Mouse (Mus musculus) stomach, postnatal 0 days (tissue): ENCODE measurements around the gene Mfsd5. TPM values are rescaled to one million over a fixed set of nuclear protein-coding genes. Genes with fewer than 3 reads are reported as not detected.

ENCODE experiments used
- ATAC-seq: fragments of 200-750 bp; cut with Nextera tagmentation; 2 replicates; pipeline ENCODE4 v1.8.0; 2017; ENCODE audit not compliant: low FRiP score, low TSS enrichment
- DNase-seq: peaks from one replicate; pipeline ENCODE4 v3.0.0-alpha.2; 2016; ENCODE audit warnings: low spot score
- H3K27ac ChIP-seq: fragments of 300-500 bp; sonication (generic); replicated peaks from 2 replicates; pipeline ENCODE4 v1.5.1; 2014; ENCODE audit warnings: mild to moderate bottlenecking, control low read depth
- H3K27me3 ChIP-seq: fragments of 300-500 bp; sonication (generic); 2 replicates; pipeline ENCODE4 v1.6.1; 2014; ENCODE audit warnings: low read length; ENCODE audit not compliant: control insufficient read depth, insufficient read depth
- H3K36me3 ChIP-seq: fragments of 300-500 bp; sonication (generic); 2 replicates; pipeline ENCODE4 v1.6.1; 2014; ENCODE audit warnings: low read length, mixed read lengths; ENCODE audit not compliant: control insufficient read depth, insufficient read depth
- H3K4me1 ChIP-seq: fragments of 300-500 bp; sonication (generic); replicated peaks from 2 replicates; pipeline ENCODE4 v1.6.1; 2014; ENCODE audit warnings: antibody characterized with exemption; ENCODE audit not compliant: control insufficient read depth, insufficient read depth
- H3K4me2 ChIP-seq: fragments of 300-500 bp; sonication (generic); replicated peaks from 2 replicates; pipeline ENCODE4 v1.6.1; 2014; ENCODE audit warnings: low read depth, mild to moderate bottlenecking, control low read depth, moderate library complexity
- H3K4me3 ChIP-seq: fragments of 300-500 bp; sonication (generic); 2 replicates; pipeline ENCODE4 v1.5.1; 2014; ENCODE audit warnings: low read depth, low read length, control low read depth
- H3K9ac ChIP-seq: fragments of 300-500 bp; sonication (generic); 2 replicates; pipeline ENCODE4 v1.6.1; 2014; ENCODE audit warnings: mild to moderate bottlenecking, low read length, control low read depth, mixed read lengths
- H3K9me3 ChIP-seq: fragments of 300-500 bp; sonication (generic); 2 replicates; pipeline ENCODE4 v1.6.1; 2016; ENCODE audit warnings: low read length; ENCODE audit not compliant: control insufficient read depth
- CTCF ChIP-seq: IDR thresholded peaks from 2 replicates; pipeline ENCODE4 v1.5.1; 2016; ENCODE audit warnings: antibody characterized with exemption, low read depth, mild to moderate bottlenecking, moderate library complexity
- EP300 ChIP-seq: optimal IDR thresholded peaks from 2 replicates; pipeline ENCODE3; 2016; ENCODE audit warnings: antibody characterized with exemption
- WGBS: fragments of 180-500 bp; shearing (Covaris S2); extraction: QIAGEN DNeasy Blood & Tissue Kit; methylation state at CpG from one replicate; pipeline ENCODE4 v1.1.7; 2014; 5-methylcytosine and 5-hydroxymethylcytosine counted together
- polyA plus RNA-seq: library from polyadenylated mRNA; unstranded; fragments of >200 nt; fragmentation: Nextera tagmentation; extraction: Ambion mirVana; gene quantifications from 2 replicates; pipeline ENCODE4 v1.2.1, GENCODE M21; 2015

Mfsd5 gene
- polyA plus RNA-seq, 1 experiment from 2014 or later: 81.6 TPM

- peak overlapping the region; percentile 70 for H3K9ac ChIP-seq
- H3K36me3 ChIP-seq: no peaks in the 10 kb centered on the region
- H3K4me2 ChIP-seq: peak overlapping the region; percentile 93
- WGBS: under 1% methylated on average over 38 of the region's 44 CpGs
- H3K9me3 ChIP-seq: no peaks in the 10 kb centered on the region
- DNase-seq (peak; percentile 81), ATAC-seq (peak; percentile 69)
- peak overlapping the region; percentile 99 for H3K27ac ChIP-seq
- H3K4me3 ChIP-seq: peak overlapping the region; percentile 66
- TF ChIP-seq CTCF: peak; percentile 1; the same call in 1 of the 2 replicates
- TF ChIP-seq EP300: peak; percentile 53
- peaks cover 22% of the 10 kb centered on the region for H3K4me1 ChIP-seq
- H3K27me3 ChIP-seq: no peaks in the 10 kb centered on the region
Observed at GRCm38 (mm10) chr15:102245891-102246741, 33.1 kb upstream of the Mfsd5 start.

GRCm38 (mm10) chr15:102246866-102247251 is 32.4 kb upstream of the Mfsd5 start:
- H3K4me1 ChIP-seq: peaks cover 22% of the 10 kb centered on the region
- peaks cover 4% of the 10 kb centered on the region; the same call in 1 of the 2 replicates for H3K36me3 ChIP-seq
- TF ChIP-seq EP300: no peak
- TF ChIP-seq CTCF: 0 out of 2 replicates have a peak, but pooled peaks have one; percentile 0
- H3K27me3 ChIP-seq: no peaks in the 10 kb centered on the region
- peak overlapping the region; percentile 99 for H3K27ac ChIP-seq
- peak overlapping the region; percentile 93 for H3K4me2 ChIP-seq
- peak; percentile 83 for ATAC-seq
- peak overlapping the region; percentile 72 for H3K9ac ChIP-seq
- H3K4me3 ChIP-seq: peak overlapping the region; percentile 66
- H3K9me3 ChIP-seq: no peaks in the 10 kb centered on the region
- under 1% methylated on average over 35 of the region's 35 CpGs for WGBS
- DNase-seq: peak; percentile 97

GRCm38 (mm10) chr15:102247252-102248130 is 31.8 kb upstream of the Mfsd5 start:
- peaks cover 21% of the 10 kb centered on the region for H3K4me1 ChIP-seq
- DNase-seq: peak; percentile 87
- peak overlapping the region; percentile 99 for H3K27ac ChIP-seq

GRCm38 (mm10) chr15:102248131-102248811 is 31.0 kb upstream of the Mfsd5 start:
- no peak for TF ChIP-seq EP300
- TF ChIP-seq CTCF: no peak
- H3K9me3 ChIP-seq: no peaks in the 10 kb centered on the region
- peak overlapping the region; percentile 99 for H3K27ac ChIP-seq
- H3K27me3 ChIP-seq: no peaks in the 10 kb centered on the region
- H3K4me3 ChIP-seq: peak overlapping the region; percentile 66
- peak overlapping the region; percentile 93 for H3K4me2 ChIP-seq
- peak overlapping the region; percentile 72 for H3K9ac ChIP-seq
- 14% methylated on average over 8 of the region's 8 CpGs for WGBS
- no peak for DNase-seq
- peaks cover 16% of the 10 kb centered on the region for H3K4me1 ChIP-seq
- H3K36me3 ChIP-seq: peaks cover 7% of the 10 kb centered on the region; the same call in 1 of the 2 replicates
- ATAC-seq: no peak

More at GRCm38 (mm10) chr15:102247252-102248130, 31.8 kb upstream of the Mfsd5 start:
- Histone ChIP-seq H3K4me3 (peak overlapping the region; percentile 66), H3K36me3 (peaks cover 7% of the 10 kb centered on the region; the same call in 1 of the 2 replicates), H3K27me3 (no peaks in the 10 kb centered on the region), H3K9me3 (no peaks in the 10 kb centered on the region), H3K9ac (peak overlapping the region; percentile 72), H3K4me2 (peak overlapping the region; percentile 93)
- ATAC-seq: peak; percentile 65
- TF ChIP-seq CTCF (peak; percentile 34), EP300 (no peak)
- WGBS: under 1% methylated on average over 44 of the region's 65 CpGs

- Histone ChIP-seq H3K27me3 (no peaks in the 10 kb centered on the region), H3K9me3 (no peaks in the 10 kb centered on the region), H3K4me1 (peaks cover 12% of the 10 kb centered on the region), H3K4me2 (peak overlapping the region; percentile 49; the same call in 1 of the 2 replicates), H3K9ac (no peak overlapping the region), H3K4me3 (no peak overlapping the region), H3K36me3 (peaks cover 7% of the 10 kb centered on the region; the same call in 1 of the 2 replicates), H3K27ac (peak overlapping the region; percentile 99)
- no peak for ATAC-seq
- no peak for DNase-seq
- TF ChIP-seq CTCF (0 out of 2 replicates have a peak, but pooled peaks have one; percentile 13), EP300 (no peak)
- 4% methylated on average over 3 of the region's 3 CpGs for WGBS
Observed at GRCm38 (mm10) chr15:102248812-102249191, 30.5 kb upstream of the Mfsd5 start.
